Mouse (Mus musculus) fat pad, adult 2 months (tissue): ENCODE data around the gene Rtp4.

Experiments used
- DNase-seq: peaks from one replicate; pipeline ENCODE4 v3.0.0-alpha.2; 2011; ENCODE audit warnings: low read depth, low spot score; ENCODE audit errors: extremely low read depth

Rtp4 gene

GRCm38 (mm10) chr16:23513401-23513800, 6.7 kb upstream of the Rtp4 start:
- DNase-seq: no peak

DNA sequence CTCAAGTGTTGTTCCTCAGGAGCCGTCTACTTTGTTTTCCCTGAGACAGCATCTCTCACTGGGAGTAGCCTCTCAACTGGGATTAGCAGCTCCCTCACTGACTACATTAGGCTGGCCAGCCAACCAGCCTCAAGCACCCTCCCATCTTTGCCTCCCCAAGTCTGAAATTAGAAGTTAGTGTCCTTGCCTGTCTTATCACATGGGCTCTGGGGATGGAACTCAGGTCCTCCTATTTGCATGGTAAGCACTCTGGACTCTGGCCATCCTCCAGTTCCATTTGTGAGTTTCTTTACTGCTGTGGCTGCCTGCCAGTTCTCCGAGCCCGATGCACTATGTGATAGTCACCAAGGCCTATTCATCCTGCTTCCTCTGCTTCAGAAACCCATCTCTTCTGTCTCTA, 4.3 kb upstream of the Rtp4 start:
- no peak for DNase-seq

GRCm38 (mm10) chr16:23516606-23517005, 3.5 kb upstream of the Rtp4 start:
- no peak for DNase-seq

GRCm38 (mm10) chr16:23517230-23517629, 2.9 kb upstream of the Rtp4 start:
- no peak for DNase-seq

GRCm38 (mm10) chr16:23517754-23518566, 2.1 kb upstream of the Rtp4 start:
- DNase-seq: no peak

- peak; percentile 58 for DNase-seq
Observed at GRCm38 (mm10) chr16:23518567-23519369, 1.3 kb upstream of the Rtp4 start.

- DNase-seq: no peak
Observed at GRCm38 (mm10) chr16:23519771-23520170, 320 bp upstream of the Rtp4 start.

DNA sequence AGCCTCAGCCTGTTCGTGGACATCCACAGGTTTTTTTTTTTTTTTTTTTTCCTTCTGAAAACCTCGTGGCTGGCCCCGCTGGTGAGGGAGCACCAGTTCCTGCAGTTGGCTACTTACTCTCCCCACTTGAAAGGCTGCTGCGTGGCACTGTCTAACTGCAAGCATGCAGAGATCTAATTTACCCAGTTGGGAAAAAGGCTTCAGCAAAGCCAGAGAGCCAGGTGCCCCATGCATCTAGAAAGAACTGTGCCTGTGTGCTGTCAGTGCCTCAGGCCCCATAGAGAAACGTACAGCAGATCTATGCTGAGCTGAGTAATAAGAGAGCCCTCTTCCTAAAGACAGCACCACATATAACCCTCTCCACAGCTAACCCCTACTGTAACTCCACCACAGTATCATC, 1.0 kb downstream of the Rtp4 start:
- no peak for DNase-seq

DNA sequence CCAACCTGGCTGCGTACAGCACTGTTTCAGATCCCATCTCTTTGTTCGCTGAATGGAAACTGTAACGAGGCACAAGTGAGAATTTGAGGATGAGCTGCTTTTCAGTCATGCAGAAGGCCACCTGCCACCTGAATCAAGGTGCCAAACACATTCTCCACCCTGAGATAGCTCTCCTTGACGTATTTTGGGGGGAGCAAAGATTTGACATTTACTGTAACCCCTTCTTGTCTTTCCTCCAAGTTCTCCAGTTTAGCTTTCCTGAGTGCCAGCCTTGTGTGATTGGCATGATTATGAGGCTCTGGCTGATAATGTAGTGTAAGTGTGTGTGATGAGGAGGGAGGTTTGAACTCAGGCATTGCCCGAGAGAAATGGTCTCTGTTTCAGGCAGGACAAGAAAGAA, 2.0 kb downstream of the Rtp4 start:
- DNase-seq: no peak

GRCm38 (mm10) chr16:23529186-23529585, 9.1 kb downstream of the Rtp4 start:
- DNase-seq: no peak

DNA sequence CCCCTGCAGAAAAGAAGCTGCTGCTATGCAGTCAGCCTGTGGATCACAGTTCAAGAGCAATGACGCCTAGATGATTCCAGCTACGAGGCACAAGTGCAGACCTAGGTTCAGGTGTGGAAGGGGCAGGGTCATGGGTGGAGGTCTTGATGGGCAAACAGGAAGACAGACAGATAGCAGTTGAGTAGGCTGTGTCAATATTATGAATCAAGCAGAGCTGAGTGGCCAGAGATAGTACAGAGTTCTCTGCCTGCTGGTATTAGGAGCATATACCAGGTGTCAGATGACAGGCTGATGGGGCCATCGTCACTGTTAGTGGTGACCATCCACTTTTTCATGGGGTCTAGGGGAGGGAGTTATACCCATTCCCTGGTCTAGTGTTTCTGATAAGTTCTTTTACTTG, 13.6 kb downstream of the Rtp4 start:
- DNase-seq: no peak

GRCm38 (mm10) chr16:23541046-23541445, 21.0 kb downstream of the Rtp4 start:
- DNase-seq: no peak

DNA sequence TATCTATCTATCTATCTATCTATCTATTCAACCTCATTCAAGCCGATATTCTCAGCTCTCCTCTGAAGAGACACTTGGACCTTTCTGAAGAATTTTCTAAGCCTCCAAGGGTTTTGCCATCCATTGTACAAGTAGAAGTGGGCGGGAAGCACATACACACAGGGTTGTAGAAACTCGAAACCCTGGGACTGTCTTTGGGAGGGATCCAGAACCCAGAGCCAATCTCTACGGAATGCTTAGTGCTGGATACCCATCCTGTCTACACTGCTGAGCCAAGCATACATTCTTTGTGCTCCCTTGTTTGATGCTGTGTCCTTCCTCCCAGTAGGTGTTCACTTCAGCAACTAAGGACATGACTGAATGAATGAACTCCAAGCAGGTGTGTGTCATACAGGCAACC, 22.8 kb downstream of the Rtp4 start:
- DNase-seq: no peak

- DNase-seq: no peak
Observed at GRCm38 (mm10) chr16:23544361-23544760, 24.3 kb downstream of the Rtp4 start.

DNA sequence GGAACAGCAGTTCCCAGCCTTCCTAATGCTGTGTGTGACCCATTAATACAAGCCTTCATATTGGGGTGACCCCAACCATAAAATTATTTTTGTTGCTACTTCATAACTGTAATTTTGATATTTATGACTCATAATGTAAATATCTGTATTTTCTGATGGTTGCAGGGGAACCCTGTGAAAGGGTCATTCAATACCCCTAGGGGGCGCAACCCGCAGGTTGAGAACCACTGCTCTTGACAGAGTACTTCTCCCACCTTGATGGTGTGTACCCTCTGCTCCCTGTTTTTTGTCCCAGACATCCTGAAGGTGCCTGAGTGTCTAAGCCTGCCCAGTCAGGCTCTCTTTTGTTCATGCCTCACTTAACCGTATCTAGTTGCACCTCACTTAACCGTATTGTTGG, 27.7 kb downstream of the Rtp4 start:
- no peak for DNase-seq

DNA sequence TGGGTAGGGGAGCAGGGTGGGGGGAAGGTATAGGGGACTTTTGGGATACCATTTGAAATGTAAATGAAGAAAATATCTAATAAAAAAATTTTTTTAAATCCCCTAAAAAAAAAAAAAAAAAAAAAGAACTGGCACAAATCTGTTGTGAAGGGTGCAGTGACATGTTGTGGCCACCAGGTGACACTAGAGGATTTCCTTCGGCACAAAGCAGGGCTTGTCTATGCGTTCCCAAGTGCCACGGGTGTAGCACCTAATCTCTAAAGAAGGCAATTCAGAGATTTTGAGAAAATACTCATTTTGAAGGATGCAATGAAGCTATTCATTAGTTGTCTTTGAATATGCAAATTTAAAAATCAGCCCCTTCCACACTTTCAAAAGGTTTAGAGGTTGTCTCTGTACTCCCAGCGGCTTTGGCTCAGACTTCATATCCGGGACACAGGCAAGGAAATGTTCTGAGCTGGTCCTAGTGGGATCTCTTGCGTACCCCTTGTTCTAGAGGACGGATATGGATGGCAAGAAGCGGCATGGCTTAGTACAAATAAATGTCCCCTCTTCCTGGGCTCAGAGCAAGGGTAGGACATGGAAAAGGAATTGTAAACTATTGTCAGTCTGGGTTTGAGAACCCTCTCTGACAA, 30.4 kb downstream of the Rtp4 start:
- DNase-seq: no peak

GRCm38 (mm10) chr16:23550981-23551582, 31.0 kb downstream of the Rtp4 start:
- no peak for DNase-seq

- DNase-seq: no peak
Observed at GRCm38 (mm10) chr16:23554673-23555072, 34.6 kb downstream of the Rtp4 start.

DNA sequence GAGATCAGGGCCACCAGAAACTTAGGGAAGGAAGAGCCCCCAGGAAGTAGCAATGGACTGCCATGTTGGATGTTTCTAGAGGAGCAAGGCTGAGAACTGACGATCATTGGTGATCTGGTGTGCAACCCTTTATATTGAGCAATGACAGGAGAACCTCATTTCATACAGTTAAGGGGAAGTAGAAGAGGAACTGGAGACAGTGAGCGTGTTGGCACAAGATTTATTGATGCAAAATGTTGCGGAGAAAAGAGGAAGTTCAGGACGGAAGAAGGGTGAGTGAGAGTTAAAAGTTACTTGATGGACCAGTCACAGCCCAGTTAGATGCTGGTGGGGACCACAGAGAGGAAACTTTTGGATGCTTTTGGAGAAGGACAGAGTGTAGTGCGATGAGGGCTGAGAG, 37.1 kb downstream of the Rtp4 start:
- DNase-seq: no peak

GRCm38 (mm10) chr16:23557669-23558068, 37.6 kb downstream of the Rtp4 start:
- DNase-seq: no peak

GRCm38 (mm10) chr16:23568369-23568958, 48.4 kb downstream of the Rtp4 start:
- DNase-seq: no peak
